Mouse (Mus musculus) layer of hippocampus, postnatal 10 days (tissue): Measurements from ENCODE around the gene Podxl. TPM values are rescaled to one million over a fixed set of nuclear protein-coding genes. Genes with fewer than 3 reads are reported as not detected.
"Not testable (repeated sequence)": the region's sequence is repeated elsewhere in the genome, so short reads cannot be mapped to it uniquely, and the experiment has no call there.

Source experiments
- DNase-seq, 2 experiments: peaks; one replicate each; pipeline ENCODE4 v3.0.0; 2021; ENCODE audit warnings: low spot score in 2 of 2
- total RNA-seq, 2 experiments: library from RNA; stranded (reverse); gene quantifications; 2 replicates each; pipeline ENCODE4 v1.2.3; 2021

The Podxl gene
- total RNA-seq, 2 experiments from 2014 or later: 19.2 to 21.1 TPM

DNA sequence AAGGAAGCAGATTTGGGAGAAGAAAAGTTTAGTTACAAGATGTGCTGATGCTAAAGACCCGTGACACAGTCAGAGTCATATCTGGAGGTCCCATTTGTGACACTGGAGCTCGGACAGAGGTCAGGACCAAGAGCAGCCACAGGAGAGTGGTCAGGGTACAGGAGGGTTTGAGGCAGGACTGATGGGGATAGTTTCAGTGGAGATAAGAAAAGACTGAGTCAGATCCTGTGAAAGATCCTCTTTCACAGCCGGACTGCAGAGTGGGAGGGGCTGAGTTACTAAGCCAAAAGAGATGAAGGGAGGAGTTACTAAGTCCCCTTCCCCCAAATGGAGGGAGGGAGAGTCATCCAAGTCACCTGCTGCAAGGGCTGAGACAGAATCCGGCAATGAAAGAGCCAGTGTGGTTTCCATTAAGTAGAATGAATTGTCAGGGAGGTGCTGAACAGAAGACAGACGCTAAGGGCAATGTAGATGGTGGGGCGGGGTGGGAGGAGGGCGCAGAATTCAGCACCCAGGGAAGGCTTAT lies 4.4 kb upstream of the Podxl start:
- DNase-seq: no peak

- DNase-seq: no peak
These were observed 3.4 kb upstream of the Podxl start for GRCm38 (mm10) chr6:31567200-31567599.

DNA sequence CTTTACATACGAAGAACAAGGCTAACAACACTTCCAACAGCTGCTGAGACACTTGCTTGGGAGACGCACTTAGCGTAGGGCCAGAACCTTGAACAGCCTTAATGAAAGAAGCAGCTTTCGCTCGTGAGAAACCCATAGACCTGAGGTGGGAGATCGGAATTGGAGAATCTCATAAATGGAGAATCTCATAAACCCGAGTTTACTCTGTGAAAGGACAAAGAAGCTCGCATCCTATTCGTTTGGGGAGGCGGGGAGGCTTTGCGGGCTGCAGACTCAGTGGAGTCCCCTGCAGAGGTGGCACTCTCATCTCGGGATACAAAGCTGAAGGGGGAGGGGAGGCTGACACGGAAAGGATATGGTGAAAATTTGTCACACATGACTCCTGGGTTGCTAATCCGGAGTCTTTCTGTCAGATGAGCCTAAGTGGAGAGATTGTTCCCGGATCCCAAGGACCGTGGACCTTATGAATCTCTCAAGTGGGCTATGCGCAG lies 1.2 kb upstream of the Podxl start:
- DNase-seq: no peak

DNA sequence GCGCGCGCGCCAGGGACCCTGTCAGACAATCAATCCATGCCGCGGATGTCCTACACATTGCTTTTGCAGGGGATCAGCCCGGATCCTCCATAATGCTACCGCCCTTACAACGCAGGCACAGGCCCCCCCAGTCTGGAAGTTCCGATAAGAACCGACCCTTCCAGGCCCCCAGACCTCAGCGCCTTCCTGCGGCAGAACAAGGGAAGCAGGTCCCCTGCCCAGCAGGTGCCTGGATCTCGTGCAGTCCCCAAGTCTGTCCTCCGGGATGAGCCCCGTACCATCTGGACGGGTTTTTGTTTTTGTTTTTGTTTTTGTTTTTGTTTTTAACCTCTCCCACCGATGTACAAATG lies 376 bp upstream of the Podxl start:
- no peak for DNase-seq

DNA sequence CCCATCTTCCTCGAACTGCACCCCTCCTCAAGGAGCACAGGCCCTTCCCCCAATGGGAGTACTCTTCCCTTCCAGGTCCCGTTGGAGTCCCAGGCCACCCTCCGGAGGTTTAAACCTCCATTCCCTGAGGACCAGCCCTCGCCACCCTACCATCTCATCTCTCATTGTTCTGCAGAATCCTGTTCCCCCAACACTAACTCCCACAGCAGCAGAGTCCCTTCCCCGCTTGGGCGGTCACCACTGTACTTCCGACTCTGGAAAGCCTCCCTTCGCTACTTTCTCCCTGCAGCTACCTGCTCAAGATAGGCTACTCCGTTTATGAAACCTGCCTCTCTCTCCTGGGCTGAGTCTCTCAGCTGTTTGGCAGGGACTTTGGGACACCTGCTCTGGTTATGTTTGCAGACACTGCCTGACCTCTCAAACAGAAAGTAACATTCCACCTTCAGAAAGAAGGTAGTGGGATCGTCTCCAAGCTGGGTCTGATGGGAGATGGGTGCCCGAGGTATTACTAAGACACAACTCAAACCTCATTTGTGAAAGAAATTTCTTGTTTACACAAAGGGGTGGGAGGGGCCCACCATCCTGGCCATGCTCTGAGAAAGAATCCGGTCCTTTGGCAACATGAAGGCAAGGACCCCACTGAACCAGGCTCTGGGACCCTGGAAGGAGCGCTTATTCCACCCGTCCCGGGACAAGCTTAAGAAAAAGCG lies 1.3 kb downstream of the Podxl start:
- DNase-seq: no peak

DNA sequence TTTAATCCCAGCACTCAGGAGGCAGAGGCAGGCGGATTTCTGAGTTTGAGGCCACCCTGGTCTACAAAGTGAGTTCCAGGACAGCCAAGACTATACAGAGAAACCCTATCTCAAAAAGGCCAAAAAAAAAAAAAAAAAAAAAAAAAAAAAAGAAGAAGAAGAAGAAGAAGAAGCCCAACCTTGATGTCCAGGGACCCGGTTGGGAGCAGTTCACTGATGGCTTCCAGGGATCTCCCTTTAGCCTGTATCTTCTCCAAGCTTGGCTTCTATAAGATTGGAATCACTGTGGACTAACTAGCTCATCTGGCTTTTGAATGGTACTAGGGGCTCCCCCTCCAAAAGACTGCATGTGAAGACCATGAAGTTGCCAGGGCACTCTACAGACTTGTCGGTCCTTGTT lies 1.8 kb downstream of the Podxl start:
- not testable (repeated sequence) for DNase-seq

GRCm38 (mm10) chr6:31560138-31560959 lies 3.4 kb downstream of the Podxl start:
- no peak for DNase-seq

DNA sequence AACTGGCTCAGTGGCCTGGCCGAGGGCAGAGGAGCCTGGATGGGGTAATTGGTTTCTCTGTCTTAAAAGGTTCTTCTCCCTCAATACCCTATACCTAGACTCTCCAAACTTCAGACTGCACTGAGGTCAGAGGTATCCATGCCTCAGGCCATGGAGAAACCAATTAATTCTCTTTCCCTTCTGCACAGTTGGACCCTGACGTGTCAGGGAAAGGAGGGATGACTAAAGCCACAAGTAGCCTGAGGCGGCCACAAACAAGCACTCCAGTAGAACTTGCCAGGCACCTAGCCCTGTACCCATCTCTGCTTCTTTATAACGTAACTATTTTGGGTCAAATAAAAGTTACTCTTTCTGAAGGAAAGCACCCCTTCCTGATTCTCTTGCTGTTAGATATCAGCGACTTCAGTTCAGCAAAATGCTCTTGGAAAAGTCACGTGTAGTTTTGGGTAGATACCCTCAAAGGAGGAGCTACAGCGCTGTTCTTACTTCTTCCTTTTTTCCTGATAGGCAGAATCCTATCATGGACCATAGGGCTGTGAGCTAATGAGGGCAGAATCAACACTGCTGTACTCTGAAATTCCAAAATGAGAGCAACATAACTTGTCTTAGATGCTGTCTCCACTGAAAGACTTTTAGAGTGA lies 7.2 kb downstream of the Podxl start:
- DNase-seq: no peak

GRCm38 (mm10) chr6:31550876-31551532 lies 12.8 kb downstream of the Podxl start:
- no peak for DNase-seq

GRCm38 (mm10) chr6:31549361-31550051 lies 14.3 kb downstream of the Podxl start:
- peak in 1 of 2 experiments; percentile 43 for DNase-seq

GRCm38 (mm10) chr6:31544318-31544717 lies 19.5 kb downstream of the Podxl start:
- DNase-seq: no peak

- DNase-seq: no peak
These were observed 23.8 kb downstream of the Podxl start for GRCm38 (mm10) chr6:31540018-31540417.

GRCm38 (mm10) chr6:31538112-31538511 lies 25.7 kb downstream of the Podxl start:
- DNase-seq: no peak

GRCm38 (mm10) chr6:31537193-31537592 lies 26.6 kb downstream of the Podxl start:
- no peak for DNase-seq

GRCm38 (mm10) chr6:31534705-31535104 lies 29.1 kb downstream of the Podxl start:
- no peak for DNase-seq

DNA sequence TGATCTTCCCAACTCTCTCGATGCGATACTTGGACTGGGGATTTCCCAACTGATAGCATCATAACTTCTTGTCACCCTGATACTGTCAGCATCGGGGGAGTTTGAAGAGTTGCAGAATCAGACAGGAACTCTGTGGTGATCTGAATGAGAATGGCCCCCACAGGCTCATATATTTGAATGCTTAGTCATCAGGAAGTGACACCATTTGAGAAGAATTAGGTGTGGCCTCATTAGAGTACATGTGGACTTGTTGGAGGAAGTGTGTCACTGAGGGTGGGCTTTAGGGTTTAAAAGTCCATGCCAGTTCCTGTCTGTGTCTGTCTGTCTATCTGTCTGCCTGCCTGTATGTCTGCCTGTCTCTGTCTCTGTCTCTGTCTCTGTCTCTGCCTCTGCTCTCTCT lies 31.9 kb downstream of the Podxl start:
- no peak for DNase-seq

- DNase-seq: no peak
These were observed 35.4 kb downstream of the Podxl start for GRCm38 (mm10) chr6:31528339-31528738.

DNA sequence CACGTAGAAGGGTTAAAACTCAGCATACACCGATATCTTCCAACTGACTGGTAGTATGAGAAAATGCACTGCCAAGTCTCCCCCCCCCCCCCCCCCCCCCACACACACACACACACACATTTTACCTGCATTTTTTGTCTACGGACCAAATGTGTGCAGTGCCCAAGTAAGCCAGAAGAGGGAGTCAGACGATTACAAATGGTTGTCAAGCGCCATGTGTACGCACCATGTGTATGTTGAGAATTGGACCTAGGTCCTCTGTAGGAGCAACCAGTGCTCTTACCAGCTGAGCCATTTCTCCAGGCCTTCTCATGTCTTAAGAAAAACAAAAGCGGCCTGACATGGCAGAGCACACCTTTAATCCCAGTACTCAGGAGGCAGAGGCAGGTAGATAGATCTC lies 35.9 kb downstream of the Podxl start:
- DNase-seq: peak; percentile 65 to 67

DNA sequence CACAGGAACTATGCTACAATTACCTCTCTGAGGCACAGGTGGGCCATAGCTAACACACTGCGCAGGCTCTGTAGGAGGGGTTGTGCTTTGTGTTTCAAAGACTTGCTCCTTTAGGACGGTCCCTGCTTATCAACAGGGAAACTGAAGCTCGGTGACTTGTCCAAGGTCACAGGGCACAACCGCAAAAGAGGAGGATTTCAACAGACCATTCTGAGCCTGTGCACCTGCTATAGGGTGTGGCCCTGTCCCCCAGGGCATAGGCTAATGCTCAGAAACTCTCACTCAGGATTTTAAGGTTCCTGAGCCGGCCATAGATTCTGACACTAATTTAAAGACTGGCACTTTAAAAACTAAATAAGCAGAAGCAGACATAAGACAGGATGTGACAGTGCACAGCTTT lies 36.9 kb downstream of the Podxl start:
- no peak for DNase-seq

GRCm38 (mm10) chr6:31525231-31525900 lies 38.4 kb downstream of the Podxl start:
- DNase-seq: peak; percentile 73 to 78
